Mouse (Mus musculus) neutrophil, adult 83 days (primary cell): ENCODE data around the gene Clec12a. TPM values are rescaled to one million over a fixed set of nuclear protein-coding genes. Genes with fewer than 3 reads are reported as not detected.

Experiments used
- total RNA-seq, 2 experiments: library from RNA; stranded (reverse); gene quantifications; one replicate each; pipeline ENCODE4 v1.2.4; 2023

The Clec12a gene
- 100 to 1,000 TPM; 195 to 199 TPM for total RNA-seq

GRCm38 (mm10) chr6:129342391-129342790 lies at the start of gene Clec12a:
Clec12a (plus strand) TSS chr6:129342691.

GRCm38 (mm10) chr6:129331610-129332009 lies 10.9 kb upstream of the Clec12a start, which contains the start of gene 4922502D21Rik:
4922502D21Rik (minus strand) TSS chr6:129331796.

GRCm38 (mm10) chr6:129385774-129386173 lies 43.3 kb downstream of the Clec12a start, which contains the start of gene Clec12b:
Clec12b (minus strand) TSS chr6:129385874.

GRCm38 (mm10) chr6:129396997-129397396 lies 54.5 kb downstream of the Clec12a start, which contains the start of gene Clec1b:
Clec1b (plus strand) TSS chr6:129397297.

GRCm38 (mm10) chr6:129408562-129408961 lies 66.1 kb downstream of the Clec12a start, which contains the start of gene Clec9a:
Clec9a (plus strand) TSS chr6:129408862.

Other genes starting within 250 kb of the Clec12a start
- gene Clec2e, start 241.8 kb upstream of the Clec12a start, total RNA-seq: under 1 TPM in 1 of 2 experiments, not detected in 1; 0.15 TPM
- gene Clec2d, start 162.1 kb upstream of the Clec12a start, total RNA-seq: 10 to 100 TPM; 51.9 to 56.2 TPM
- gene Cd69, start 67.3 kb upstream of the Clec12a start, total RNA-seq: 10 to 100 TPM; 44.3 to 67.3 TPM
- not detected for gene 4922502D21Rik, start 10.9 kb upstream of the Clec12a start, total RNA-seq
- not detected for gene Clec12b, start 43.2 kb downstream of the Clec12a start, total RNA-seq
- gene Clec1b, start 54.6 kb downstream of the Clec12a start, total RNA-seq: 1 to 10 TPM; 6.6 to 7.2 TPM
- 1 to 10 TPM; 2.6 to 3.0 TPM for gene Clec9a, start 66.2 kb downstream of the Clec12a start, total RNA-seq
- gene Clec1a, start 109.3 kb downstream of the Clec12a start, total RNA-seq: under 1 TPM; 0.26 to 0.46 TPM
- gene Olr1, start 164.5 kb downstream of the Clec12a start, total RNA-seq: 10 to 100 TPM; 39.0 to 42.5 TPM
- gene Tmem52b, start 169.9 kb downstream of the Clec12a start, total RNA-seq: 1 to 10 TPM in 1 of 2 experiments, under 1 TPM in 1; 0.77 to 1.5 TPM
- 10 to 100 TPM; 18.5 to 22.4 TPM for gene Gabarapl1, start 190.5 kb downstream of the Clec12a start, total RNA-seq
- not detected for gene Klre1, start 235.2 kb downstream of the Clec12a start, total RNA-seq
- not detected for gene Klrd1, start 249.1 kb downstream of the Clec12a start, total RNA-seq